ENCODE assay signal across 20 mouse cellular contexts in genomic region chr6:127019254-127019653, GRCm38 (mm10). TPM values are rescaled to one million over a fixed set of nuclear protein-coding genes. Genes with fewer than 3 reads are reported as not detected.
DNase-seq lines count a peak whose midpoint lies in the region; ATAC-seq and TF ChIP-seq lines count a peak whose summit lies in the region.
"Had no signal": no experiment of that assay in that cellular context is flagged by ENCODE, and none has a peak within 500 bp of the region (broad histone marks: within the 10 kb centered on the region; RNA-seq: fewer than 3 reads in every experiment).

No protein-coding gene starts in this region.

- no peak overlapping the region for H3K27ac ChIP-seq in kidney, postnatal 0 days
- peak overlapping the region; percentile 37; the same call in 1 of the 2 replicates for H3K27ac ChIP-seq in limb, embryonic 10.5 days
- H3K27ac ChIP-seq: hindbrain, embryonic 15.5 days; lung, embryonic 15.5 days; neural tube, embryonic 13.5 days; stomach, embryonic 15.5 days had no signal

- CTCF ChIA-PET in Patski (lab: Charles Lee), result no interaction called here

- DNase-seq in kidney, postnatal 0 days (ENCODE audit: low spot score), result peak; percentile 29
- DNase-seq in kidney, adult 11 months, result no peak
- DNase-seq in Patski (ENCODE audit: low read depth, low spot score), result no peak
- DNase-seq in embryo, embryonic 10 days (ENCODE audit: low spot score), result peak; percentile 21
- no peak for DNase-seq in limb, embryonic 10.5 days (ENCODE audit: low spot score)
- no peak for DNase-seq in thymus, postnatal 14 days
- DNase-seq in right cerebral cortex, postnatal 4 days, result no peak
- DNase-seq: cerebellum, adult 11-12 months; cerebellum, postnatal 36 days; gastrocnemius, postnatal 25 days; kidney, adult 18-20 months; kidney, postnatal 4 days; layer of hippocampus, postnatal 36 days; liver; spleen, adult 18-20 months had no signal

- 0 out of 2 replicates have a peak, but pooled peaks cover 4% of the 10 kb centered on the region for H3K4me1 ChIP-seq in kidney, postnatal 0 days (replicated peaks; ENCODE audit: insufficient read depth, low read length)
- H3K4me1 ChIP-seq in limb, embryonic 10.5 days, result peaks cover 19% of the 10 kb centered on the region
- H3K4me1 ChIP-seq: lung, embryonic 15.5 days; stomach, embryonic 15.5 days had no signal

- H3K9ac ChIP-seq in kidney, postnatal 0 days (ENCODE audit: low read depth, low read length), result no peak overlapping the region
- H3K9ac ChIP-seq: hindbrain, embryonic 15.5 days; lung, embryonic 15.5 days; neural tube, embryonic 13.5 days; stomach, embryonic 15.5 days had no signal

- H3K27me3 ChIP-seq in kidney, postnatal 0 days (ENCODE audit: insufficient read depth, low read length), result peaks cover 8% of the 10 kb centered on the region; the same call in 1 of the 2 replicates
- H3K27me3 ChIP-seq in Patski, result peaks cover 10% of the 10 kb centered on the region
- H3K27me3 ChIP-seq in limb, embryonic 10.5 days (ENCODE audit: low read depth, poor library complexity, severe bottlenecking), result peaks cover 57% of the 10 kb centered on the region
- H3K27me3 ChIP-seq: hindbrain, embryonic 15.5 days had no signal

- H3K9me3 ChIP-seq in kidney, postnatal 0 days (replicated peaks; ENCODE audit: low read length), result no peaks in the 10 kb centered on the region
- H3K9me3 ChIP-seq in limb, embryonic 10.5 days (replicated peaks), result no peaks in the 10 kb centered on the region
- H3K9me3 ChIP-seq: hindbrain, embryonic 15.5 days; lung, embryonic 15.5 days; neural tube, embryonic 13.5 days; stomach, embryonic 15.5 days had no signal

- ATAC-seq in kidney, postnatal 0 days (replicated peaks; ENCODE audit: low FRiP score, low read depth), result no peak
- ATAC-seq in Patski, result peak; percentile 4

- no peak overlapping the region for H3K4me3 ChIP-seq in kidney, postnatal 0 days (replicated peaks; ENCODE audit: low read depth, low read length)
- 0 out of 2 replicates have a peak overlapping the region, but pooled peaks have one; percentile 13 for H3K4me3 ChIP-seq in limb, embryonic 10.5 days
- H3K4me3 ChIP-seq: hindbrain, embryonic 15.5 days; lung, embryonic 15.5 days; neural tube, embryonic 13.5 days; stomach, embryonic 15.5 days had no signal

- no peaks in the 10 kb centered on the region for H3K36me3 ChIP-seq in kidney, postnatal 0 days (ENCODE audit: insufficient read depth, low read length)
- no peaks in the 10 kb centered on the region for H3K36me3 ChIP-seq in limb, embryonic 10.5 days
- H3K36me3 ChIP-seq: hindbrain, embryonic 15.5 days; lung, embryonic 15.5 days; neural tube, embryonic 13.5 days; stomach, embryonic 15.5 days had no signal

- 3% methylated on average over 6 of the region's 6 CpGs for WGBS in kidney, postnatal 0 days
- WGBS in limb, embryonic 10.5 days, result 3% methylated on average over 6 of the region's 6 CpGs

- in situ Hi-C loops in Patski (cut with MboI; ENCODE audit: low pct_unique_long_range_greater_than_20kb), result no loop called here

- TF ChIP-seq CTCF in kidney, postnatal 0 days (IDR thresholded peaks at IDR 0.05; ENCODE audit: low read depth), result no peak
- no peak for TF ChIP-seq CTCF in Patski (IDR thresholded peaks at IDR 0.05)

- POLR2A ChIA-PET in Patski (lab: Charles Lee), result no interaction called here

- H3K4me2 ChIP-seq in kidney, postnatal 0 days (ENCODE audit: low read length), result no peak overlapping the region
- H3K4me2 ChIP-seq: hindbrain, embryonic 15.5 days; lung, embryonic 15.5 days; neural tube, embryonic 13.5 days; stomach, embryonic 15.5 days had no signal

RNA-seq across cellular contexts. Expression of gene Fgf6, which starts 3.9 kb away (rescaled TPM):
- polyA plus RNA-seq in kidney, postnatal 0 days (2015; fragmentation: Nextera tagmentation; extraction: Ambion mirVana), result not detected in 2 replicates
- polyA plus RNA-seq in Patski (2021), result not detected
- polyA plus RNA-seq in limb, embryonic 10.5 days (2016; fragmentation: Nextera tagmentation; extraction: Ambion mirVana), result not detected in 2 replicates
- polyA plus RNA-seq: lung, embryonic 15.5 days; neural tube, embryonic 13.5 days; stomach, embryonic 15.5 days; thymus, postnatal 0 days had no signal

RNA-seq across cellular contexts. Expression of gene Fgf23, which starts 53.4 kb away (rescaled TPM):
- polyA plus RNA-seq in kidney, postnatal 0 days (2015; fragmentation: Nextera tagmentation; extraction: Ambion mirVana), result not detected in 2 replicates
- 0.08 TPM for polyA plus RNA-seq in Patski (2021)
- polyA plus RNA-seq in limb, embryonic 10.5 days (2016; fragmentation: Nextera tagmentation; extraction: Ambion mirVana), result not detected in 2 replicates
- polyA plus RNA-seq: lung, embryonic 15.5 days; neural tube, embryonic 13.5 days; stomach, embryonic 15.5 days had no signal

Comparison
In these comparisons a context has a peak if more than half of its experiments do, and no peak if none do; other contexts are left out.
1. DNase-seq: peak in kidney, postnatal 0 days (single experiment) and embryo, embryonic 10 days (single experiment); none in kidney, adult 11 months (single experiment), Patski (single experiment), limb, embryonic 10.5 days (single experiment), thymus, postnatal 14 days (single experiment) and right cerebral cortex, postnatal 4 days (single experiment).